In the genomic region with DNA sequence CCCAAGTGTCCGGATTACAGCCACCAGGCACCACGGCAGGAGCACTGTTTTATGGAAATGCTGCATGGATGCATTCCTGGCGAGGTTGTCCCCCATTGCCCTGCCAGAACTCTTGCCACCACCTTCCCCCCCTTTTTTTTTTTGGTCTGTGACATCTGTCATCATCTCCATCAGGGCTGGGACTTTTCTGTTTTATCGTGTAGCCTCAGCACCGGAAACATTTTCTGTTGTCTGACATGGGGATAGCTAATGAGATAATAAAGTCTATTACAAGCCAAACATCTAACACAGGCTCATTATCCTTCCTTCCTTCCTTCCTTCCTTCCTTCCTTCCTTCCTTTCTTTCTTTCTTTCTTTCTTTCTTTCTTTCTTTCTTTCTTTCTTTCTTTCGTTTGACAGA, we compare ENCODE assay signal across 30 mouse cellular contexts.
"Had no signal": no experiment of that assay in that cellular context is flagged by ENCODE, and none has a peak within 500 bp of the region (broad histone marks: within the 10 kb centered on the region; RNA-seq: fewer than 3 reads in every experiment).

No protein-coding gene starts in this region.

- H3K9me3 ChIP-seq: heart, embryonic 10.5 days; heart, embryonic 12.5 days; heart, embryonic 13.5 days; heart, embryonic 15.5 days; hindbrain, embryonic 10.5 days; hindbrain, embryonic 12.5 days; hindbrain, embryonic 13.5 days; hindbrain, embryonic 15.5 days; intestine, embryonic 15.5 days; kidney, embryonic 15.5 days had no signal

- H3K27ac ChIP-seq: heart, embryonic 10.5 days; heart, embryonic 13.5 days; heart, embryonic 15.5 days; hindbrain, embryonic 10.5 days; hindbrain, embryonic 12.5 days; hindbrain, embryonic 13.5 days; hindbrain, embryonic 14.5 days; hindbrain, embryonic 15.5 days; hindbrain, postnatal 0 days; intestine, embryonic 15.5 days; kidney, embryonic 15.5 days; kidney, postnatal 0 days; layer of hippocampus, adult 2 months; left cerebral cortex, adult 2 months had no signal

- H3K36me3 ChIP-seq: heart, embryonic 12.5 days; heart, embryonic 13.5 days; heart, embryonic 15.5 days; hindbrain, embryonic 10.5 days; hindbrain, embryonic 12.5 days; hindbrain, embryonic 13.5 days; hindbrain, embryonic 15.5 days; intestine, embryonic 15.5 days; kidney, embryonic 15.5 days had no signal

- H3K27me3 ChIP-seq: heart, embryonic 12.5 days; heart, embryonic 13.5 days; heart, embryonic 15.5 days; hindbrain, embryonic 12.5 days; hindbrain, embryonic 13.5 days; hindbrain, embryonic 15.5 days; intestine, embryonic 15.5 days; kidney, embryonic 15.5 days had no signal

- H3K9ac ChIP-seq: heart, embryonic 12.5 days; heart, embryonic 13.5 days; heart, embryonic 15.5 days; hindbrain, embryonic 12.5 days; hindbrain, embryonic 13.5 days; hindbrain, embryonic 14.5 days; hindbrain, embryonic 15.5 days; intestine, embryonic 15.5 days; kidney, embryonic 15.5 days had no signal

- DNase-seq: heart, postnatal 10 days; heart, postnatal 14 days; heart, postnatal 36 days; heart, postnatal 4 days; kidney, adult 11 months; kidney, adult 18-20 months; kidney, adult 2 months; kidney, adult 8-10 months; kidney, adult 9 months; kidney, postnatal 10 days; kidney, postnatal 14 days; kidney, postnatal 36 days; kidney, postnatal 4 days; layer of hippocampus, adult 9-11 months; layer of hippocampus, postnatal 36 days had no signal

- H3K4me1 ChIP-seq: heart, embryonic 12.5 days; heart, embryonic 15.5 days; hindbrain, embryonic 10.5 days; hindbrain, embryonic 12.5 days; hindbrain, embryonic 13.5 days; hindbrain, embryonic 15.5 days; intestine, embryonic 15.5 days had no signal

- H3K4me3 ChIP-seq: heart, embryonic 10.5 days; heart, embryonic 12.5 days; heart, embryonic 13.5 days; heart, embryonic 15.5 days; hindbrain, embryonic 10.5 days; hindbrain, embryonic 12.5 days; hindbrain, embryonic 13.5 days; hindbrain, embryonic 15.5 days; intestine, embryonic 15.5 days; kidney, embryonic 15.5 days; layer of hippocampus, adult 2 months; left cerebral cortex, adult 2 months had no signal
